Mouse (Mus musculus) thymus, adult 2 months (tissue): ENCODE measurements at regions not wholly inside any gene's neighbourhood (a gene's known extent, or its start where the extent isn't known, plus 50 kb on each side); places are given as distances from the start of the nearest gene placed in this dataset.
A peak's percentile ranks its signal among the peaks of the same experiment; 100 is the strongest.

Experiments used
- DNase-seq: peaks from one replicate; pipeline ENCODE4 v3.0.0; 2021
- H3K27ac ChIP-seq: fragments of 200-500 bp; 2 replicates; pipeline ENCODE4 v1.5.1; 2012; ENCODE audit warnings: low read length, control low read depth; ENCODE audit not compliant: control insufficient read depth, insufficient read depth
- H3K27me3 ChIP-seq: fragments of 200-500 bp; 2 replicates; pipeline ENCODE4 v1.6.1; 2012; ENCODE audit warnings: mild to moderate bottlenecking, low read length, moderate library complexity, mixed read lengths; ENCODE audit not compliant: control insufficient read depth, insufficient read depth
- H3K36me3 ChIP-seq: fragments of 200-500 bp; 2 replicates; pipeline ENCODE4 v1.6.1; 2012; ENCODE audit warnings: mild to moderate bottlenecking, low read length, moderate library complexity; ENCODE audit not compliant: control insufficient read depth, insufficient read depth
- H3K4me1 ChIP-seq: fragments of 200-500 bp; replicated peaks from 2 replicates; pipeline ENCODE4 v1.6.1; 2012; ENCODE audit warnings: low read length; ENCODE audit not compliant: control insufficient read depth, insufficient read depth
- H3K4me3 ChIP-seq: fragments of 200-500 bp; 2 replicates; pipeline ENCODE4 v1.5.1; 2012; ENCODE audit warnings: mild to moderate bottlenecking, low read length, control low read depth, moderate library complexity; ENCODE audit not compliant: control insufficient read depth, insufficient read depth
- CTCF ChIP-seq: fragments of 200-500 bp; IDR thresholded peaks from 2 replicates; pipeline ENCODE4 v1.5.1; 2012; ENCODE audit warnings: mild to moderate bottlenecking, control low read depth, low read length, moderate library complexity, borderline replicate concordance; ENCODE audit not compliant: control insufficient read depth, poor library complexity, insufficient read depth; ENCODE audit errors: extremely low read depth
- POLR2A ChIP-seq: fragments of 200-500 bp; IDR thresholded peaks from 2 replicates; pipeline ENCODE4 v1.6.1; 2012; ENCODE audit warnings: mild to moderate bottlenecking, low read length, control low read depth, moderate library complexity; ENCODE audit not compliant: control insufficient read depth, poor library complexity, insufficient read depth; ENCODE audit errors: extremely low read depth
- WGBS: fragments of 180-500 bp; shearing (Covaris S2); methylation state at CpG from one replicate; pipeline ENCODE4 v1.1.7; 2018; 5-methylcytosine and 5-hydroxymethylcytosine counted together

DNA sequence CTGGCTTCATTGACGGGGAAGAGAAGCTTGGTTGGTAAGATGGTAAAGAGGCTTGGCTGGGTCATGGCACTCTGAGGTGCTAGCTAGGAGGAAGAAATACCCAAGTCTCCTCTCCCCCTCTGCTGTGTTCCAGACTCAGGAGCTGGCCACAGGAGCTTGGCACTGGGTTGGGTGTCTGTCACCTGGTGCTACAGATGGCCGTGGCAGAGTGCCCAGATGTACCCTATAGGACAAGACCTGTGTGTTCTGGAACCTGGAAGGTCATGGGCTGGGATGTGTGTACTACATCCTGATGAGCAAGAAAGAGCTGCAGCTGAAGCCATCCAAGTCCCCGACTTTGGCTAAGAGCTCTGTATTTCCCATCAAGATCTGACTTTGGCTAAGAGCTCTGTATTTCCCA lies 72.4 kb downstream of the Nupl2 start:
- 89% methylated on average over 3 of the region's 3 CpGs for WGBS
- H3K4me3 ChIP-seq: no peak overlapping the region
- DNase-seq: no peak
- no peaks in the 10 kb centered on the region for H3K27me3 ChIP-seq
- no peak overlapping the region for H3K27ac ChIP-seq
- no peaks in the 10 kb centered on the region for H3K4me1 ChIP-seq
- no peaks in the 10 kb centered on the region for H3K36me3 ChIP-seq
- TF ChIP-seq POLR2A (no peak), CTCF (no peak)

- H3K36me3 ChIP-seq: no peaks in the 10 kb centered on the region
- no peaks in the 10 kb centered on the region for H3K27me3 ChIP-seq
- no peak for DNase-seq
- H3K4me1 ChIP-seq: no peaks in the 10 kb centered on the region
- whole genome bisulfite sequencing: 74% methylated on average over 2 of the region's 2 CpGs
- TF ChIP-seq POLR2A: no peak
- TF ChIP-seq CTCF: no peak
- H3K27ac ChIP-seq: no peak overlapping the region
- H3K4me3 ChIP-seq: no peak overlapping the region
Measured at GRCm38 (mm10) chr5:24239006-24239405, 74.2 kb downstream of the Nupl2 start.

DNA sequence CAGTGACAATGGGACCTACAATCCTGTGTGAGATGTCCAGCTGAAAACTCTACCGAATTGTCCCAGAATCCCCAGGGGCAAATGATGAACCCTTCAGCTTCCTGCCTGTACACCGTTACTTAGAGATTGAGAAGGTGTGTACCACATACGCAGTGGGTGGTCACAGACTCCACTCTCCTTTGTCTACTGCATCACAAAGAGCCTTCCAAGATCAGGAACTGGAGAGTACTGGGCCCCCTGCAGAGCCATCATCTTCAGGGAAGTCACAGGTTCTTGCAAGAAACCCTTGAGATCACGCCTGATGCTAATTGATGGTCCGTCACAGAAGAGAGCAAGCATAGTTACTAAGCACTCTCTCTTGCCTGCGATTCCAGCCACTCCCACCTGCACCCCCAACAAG lies 79.4 kb downstream of the Nupl2 start:
- 87% methylated on average over 6 of the region's 6 CpGs for WGBS
- H3K36me3 ChIP-seq: no peaks in the 10 kb centered on the region
- H3K4me1 ChIP-seq: no peaks in the 10 kb centered on the region
- H3K4me3 ChIP-seq: no peak overlapping the region
- no peak for DNase-seq
- no peaks in the 10 kb centered on the region for H3K27me3 ChIP-seq
- no peak for TF ChIP-seq POLR2A
- TF ChIP-seq CTCF: no peak
- no peak overlapping the region for H3K27ac ChIP-seq

- H3K27me3 ChIP-seq: no peaks in the 10 kb centered on the region
- H3K4me3 ChIP-seq: no peak overlapping the region
- H3K27ac ChIP-seq: no peak overlapping the region
- H3K36me3 ChIP-seq: no peaks in the 10 kb centered on the region
- DNase-seq: no peak
- no peaks in the 10 kb centered on the region for H3K4me1 ChIP-seq
- TF ChIP-seq POLR2A (no peak), CTCF (no peak)
- WGBS: 92% methylated on average over 5 of the region's 5 CpGs
Measured at GRCm38 (mm10) chr5:24255421-24255820, 90.7 kb downstream of the Nupl2 start.

DNA sequence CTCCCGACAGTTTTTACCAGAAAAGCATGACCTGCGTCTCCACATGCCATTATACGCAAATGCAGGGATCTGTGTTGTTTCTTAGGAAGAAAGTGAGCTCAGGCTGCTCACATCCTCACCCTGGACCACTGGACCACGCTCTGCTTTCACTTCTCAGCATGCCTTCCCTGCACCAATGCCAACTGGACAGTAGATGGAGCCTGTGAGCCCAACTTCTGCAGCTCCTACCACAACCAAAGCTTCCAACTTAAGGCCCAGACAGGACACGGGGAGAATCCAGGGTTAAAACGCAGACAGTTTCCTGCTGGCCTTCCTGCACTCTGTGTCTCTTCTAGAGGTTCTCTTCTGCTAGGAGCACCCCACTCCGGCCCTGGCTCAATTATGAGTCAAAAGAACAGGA lies 90.3 kb downstream of the Kcnh2 start:
- 12% methylated on average over 7 of the region's 7 CpGs for WGBS
- H3K4me1 ChIP-seq: peaks cover 8% of the 10 kb centered on the region
- H3K27ac ChIP-seq: no peak overlapping the region
- no peaks in the 10 kb centered on the region for H3K27me3 ChIP-seq
- no peak overlapping the region for H3K4me3 ChIP-seq
- H3K36me3 ChIP-seq: no peaks in the 10 kb centered on the region
- TF ChIP-seq CTCF (peak; percentile 64; the same call in 1 of the 2 replicates), POLR2A (no peak)
- DNase-seq: peak; percentile 61

- no peak overlapping the region for H3K4me3 ChIP-seq
- TF ChIP-seq POLR2A (no peak), CTCF (no peak)
- H3K4me1 ChIP-seq: peaks cover 13% of the 10 kb centered on the region
- H3K27me3 ChIP-seq: no peaks in the 10 kb centered on the region
- no peak overlapping the region for H3K27ac ChIP-seq
- no peaks in the 10 kb centered on the region for H3K36me3 ChIP-seq
- WGBS: 27% methylated on average over 11 of the region's 11 CpGs
- no peak for DNase-seq
Measured at GRCm38 (mm10) chr5:24262146-24262545, 89.3 kb downstream of the Kcnh2 start.

- no peak overlapping the region for H3K4me3 ChIP-seq
- no peak overlapping the region for H3K27ac ChIP-seq
- TF ChIP-seq CTCF (no peak), POLR2A (no peak)
- H3K27me3 ChIP-seq: no peaks in the 10 kb centered on the region
- 62% methylated on average over 4 of the region's 4 CpGs for WGBS
- DNase-seq: no peak
- H3K36me3 ChIP-seq: no peaks in the 10 kb centered on the region
- peaks cover 13% of the 10 kb centered on the region for H3K4me1 ChIP-seq
Measured at GRCm38 (mm10) chr5:24264151-24264550, 87.3 kb downstream of the Kcnh2 start.
